Mouse (Mus musculus) B cell, adult (primary cell): ENCODE measurements around the gene Zar1. TPM values are rescaled to one million over a fixed set of nuclear protein-coding genes. Genes with fewer than 3 reads are reported as not detected.

Source experiments
- total RNA-seq: library from RNA; stranded (reverse); gene quantifications from 4 replicates; pipeline ENCODE4 v1.2.4, GENCODE M21; 2023; ENCODE audit not compliant: inconsistent age

Gene Zar1
- not detected in 4 replicates for total RNA-seq

GRCm38 (mm10) chr5:72580970-72581332 is at the start of gene Zar1:
TSS of gene Zar1 (minus strand) at chr5:72581254.

GRCm38 (mm10) chr5:72587192-72587681 is 6.2 kb upstream of the Zar1 start, which contains the start of gene Gm5868:
TSS of gene Gm5868 (minus strand) at chr5:72587551.

GRCm38 (mm10) chr5:72559544-72560049 is 21.5 kb downstream of the Zar1 start, which contains the start of gene Nfxl1:
TSS of gene Nfxl1 (minus strand) at chr5:72559684.

Other genes with a start within 250 kb of the Zar1 start
- gene Corin, start 76.8 kb downstream of the Zar1 start, total RNA-seq: not detected in 4 replicates
- 12.3 to 14.6 TPM (median 12.8 TPM) in 4 replicates for gene Nfxl1, start 21.6 kb downstream of the Zar1 start, total RNA-seq
- not detected in 4 replicates for gene Gm5868, start 6.3 kb upstream of the Zar1 start, total RNA-seq
- gene Cnga1, start 63.0 kb upstream of the Zar1 start, total RNA-seq: not detected in 4 replicates
- gene Nipal1, start 66.5 kb upstream of the Zar1 start, total RNA-seq: not detected in 4 replicates
- gene Txk, start 171.5 kb upstream of the Zar1 start, total RNA-seq: 3.7 to 4.6 TPM (median 4.0 TPM) in 4 replicates